Mouse (Mus musculus) mature B cell (primary cell): ENCODE measurements around the gene Chek1.

ENCODE experiments used
- in situ Hi-C: fragments of 300-500 bp; cut with MboI; formaldehyde crosslinking; loops from 2 replicates; pipeline ENCODE4 v1.14.3; 2019

The Chek1 gene

DNA sequence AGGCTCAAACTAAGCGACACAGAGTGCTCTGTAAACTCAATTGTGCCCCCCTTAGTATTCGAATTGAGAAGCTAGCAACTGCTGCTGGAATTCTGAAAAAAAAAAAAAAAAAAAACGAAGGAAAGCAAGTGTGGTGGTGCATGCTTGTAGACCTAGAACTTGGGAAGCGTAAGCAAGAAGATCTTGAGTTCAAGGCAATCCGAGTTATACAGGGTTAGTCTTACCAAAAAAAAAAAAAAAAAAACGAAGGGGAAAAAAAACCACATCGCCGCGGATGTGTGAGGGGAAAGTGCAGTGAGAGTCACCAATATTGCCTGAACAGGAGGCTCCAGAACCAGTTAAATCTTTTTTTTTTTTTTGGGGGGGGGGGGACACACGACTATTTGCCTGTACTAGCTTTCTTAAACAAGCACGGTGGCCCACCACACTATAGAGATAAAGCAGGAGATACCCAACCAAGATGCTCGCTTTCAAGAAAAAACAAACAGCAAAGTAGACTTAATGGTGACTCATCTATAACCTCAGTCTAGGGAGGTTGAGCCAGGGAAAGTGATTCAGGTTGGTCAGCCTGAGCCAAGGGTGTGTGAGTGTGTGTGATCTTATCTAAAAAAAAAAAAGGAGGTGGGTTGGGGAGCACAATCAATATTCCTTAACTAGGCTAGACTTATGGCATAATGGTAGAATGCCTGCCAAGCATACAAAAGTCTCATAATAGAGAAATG, at the start of gene Chek1:
Chek1 (minus strand) TSS at position 32 of the 722 bp plus-strand sequence.
- in situ Hi-C loops, result loop anchor here (25.0 kb wide), 1 partner anchor 1165 kb away; the partner anchor contains the start of genes Ddx25, Hyls1, Pate2 and Pus3

DNA sequence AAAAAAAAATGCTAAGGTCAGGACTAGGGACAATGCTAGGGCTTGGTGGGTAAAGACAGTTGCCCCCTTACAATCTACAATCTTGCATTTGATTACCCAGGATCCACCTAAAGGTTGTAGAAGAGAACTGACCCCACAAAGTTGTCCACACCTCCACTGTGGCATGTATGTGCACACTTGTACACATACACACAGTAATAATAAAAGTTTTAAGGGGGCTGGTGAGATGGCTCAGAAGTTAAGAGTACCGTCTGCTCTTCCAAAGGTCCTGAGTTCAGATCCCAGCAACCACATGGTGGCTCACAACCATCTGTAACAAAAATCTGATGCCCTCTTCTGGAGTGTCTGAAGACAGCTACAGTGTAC, 42.2 kb upstream of the Chek1 start:
- in situ Hi-C loops, result loop anchor here (25.0 kb wide), 1 partner anchor 443 kb away; the partner anchor contains the start of gene Tmem218

- in situ Hi-C loops, result loop anchor here (25.0 kb wide), 1 partner anchor 444 kb away; the partner anchor contains the start of gene Tmem218
These were observed 41.5 kb upstream of the Chek1 start for GRCm38 (mm10) chr9:36768156-36769047.

DNA sequence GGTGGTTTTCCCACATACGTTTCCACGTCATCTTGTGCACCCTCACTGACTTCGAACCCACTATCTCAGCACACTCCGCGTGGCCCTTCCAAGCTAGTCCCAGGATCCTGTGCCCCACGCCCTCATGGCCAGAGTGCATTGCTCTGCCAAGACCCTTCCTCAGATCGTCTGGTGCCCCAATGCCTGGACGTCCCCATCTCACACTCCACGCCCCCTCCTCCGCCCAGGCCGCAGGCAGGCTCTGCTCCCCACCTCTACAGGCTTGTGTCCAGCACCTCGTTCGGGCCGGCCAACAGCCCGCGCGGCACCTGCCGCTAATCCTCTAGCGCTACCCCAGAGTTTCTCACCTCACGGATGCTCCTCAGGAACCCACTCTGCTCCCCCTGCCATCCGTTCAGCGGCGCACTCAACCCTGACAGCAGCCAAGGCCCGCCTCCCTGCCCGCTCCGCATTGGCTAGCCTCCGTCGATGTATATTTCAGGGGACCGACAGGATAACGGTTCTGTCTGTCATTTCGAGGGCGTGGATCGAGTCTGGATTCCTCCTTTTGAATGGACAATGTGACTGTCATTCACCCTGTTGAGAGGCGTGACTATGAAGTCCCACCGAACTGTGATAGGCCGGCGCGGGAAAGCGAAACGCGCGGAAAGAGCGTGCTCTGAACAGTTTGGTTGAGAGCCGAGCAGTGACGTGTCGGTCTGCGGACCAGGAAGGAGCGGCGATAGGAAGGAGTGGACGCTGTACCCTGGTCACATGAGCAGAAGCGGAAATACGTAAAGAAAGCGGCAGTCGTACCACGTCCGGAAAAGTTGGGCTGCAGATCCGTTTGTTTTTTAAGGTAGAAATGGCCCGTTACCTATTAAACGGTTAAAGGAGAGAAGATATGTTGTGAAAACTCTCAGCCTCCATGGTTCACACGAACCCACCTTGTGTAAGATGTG, 40.6 kb upstream of the Chek1 start, which contains the start of gene Stt3a:
Stt3a (minus strand) TSS at position 477 of the 941 bp plus-strand sequence.
- in situ Hi-C loops, result loop anchor here (25.0 kb wide), 1 partner anchor 445 kb away; the partner anchor contains the start of gene Tmem218

- in situ Hi-C loops, result loop anchor here (25.0 kb wide), 1 partner anchor 448 kb away; the partner anchor contains the start of gene Tmem218
These were observed 37.5 kb upstream of the Chek1 start for GRCm38 (mm10) chr9:36764378-36764777.

- in situ Hi-C loops, result loop anchor here (25.0 kb wide), 1 partner anchor 1164 kb away; the partner anchor contains the start of genes Ddx25, Hyls1, Pate2 and Pus3
These were observed 483 bp downstream of the Chek1 start for GRCm38 (mm10) chr9:36726131-36727033.

DNA sequence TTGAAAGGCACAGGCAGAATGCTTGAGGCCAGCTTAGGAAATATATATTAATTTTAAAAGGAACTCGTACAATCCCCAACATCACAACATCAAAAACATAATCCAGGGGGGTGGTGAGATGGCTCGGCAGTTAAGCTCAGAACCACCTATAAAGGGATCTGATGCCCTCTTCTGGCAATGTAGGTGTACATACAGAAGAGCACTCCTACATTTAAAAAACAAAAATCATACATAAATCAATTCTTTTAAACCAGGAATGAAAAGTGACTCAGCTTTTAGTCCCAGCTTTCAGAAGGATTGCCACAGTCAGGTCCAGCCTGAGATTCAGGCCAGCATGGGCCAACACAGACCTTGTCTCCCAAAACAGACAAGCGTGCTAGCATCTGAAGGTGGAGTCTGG, 10.2 kb downstream of the Chek1 start:
- in situ Hi-C loops, result no loop called here

GRCm38 (mm10) chr9:36707304-36707703, 19.6 kb downstream of the Chek1 start:
- in situ Hi-C loops, result no loop called here

DNA sequence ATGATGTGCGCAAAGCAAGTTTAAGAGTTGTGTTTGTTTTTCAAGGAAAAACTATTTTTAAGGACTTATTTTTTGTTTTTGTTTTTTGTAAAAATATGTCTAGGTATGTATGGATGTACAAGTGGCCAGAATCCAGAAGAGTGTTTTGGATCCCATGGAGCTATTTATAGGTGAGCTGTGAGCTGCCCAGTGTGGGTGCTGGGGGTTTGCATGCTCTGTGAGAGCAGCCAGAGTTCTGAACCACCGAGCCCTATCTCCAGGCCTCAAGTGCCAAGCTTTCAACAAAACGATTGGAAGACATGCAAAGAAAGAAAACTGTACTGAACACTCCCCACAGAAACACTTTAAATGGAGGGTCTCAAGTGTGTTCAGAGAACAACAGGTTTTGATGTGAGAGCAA, 20.9 kb downstream of the Chek1 start:
- in situ Hi-C loops, result no loop called here

GRCm38 (mm10) chr9:36694276-36694675, 32.6 kb downstream of the Chek1 start:
- in situ Hi-C loops, result no loop called here

GRCm38 (mm10) chr9:36692920-36693319, 33.9 kb downstream of the Chek1 start, which contains the start of gene Acrv1:
TSS of gene Acrv1 (plus strand) at chr9:36693220.
- in situ Hi-C loops, result no loop called here

GRCm38 (mm10) chr9:36687329-36687728, 39.5 kb downstream of the Chek1 start:
- in situ Hi-C loops, result no loop called here

- in situ Hi-C loops, result no loop called here
These were observed 45.4 kb downstream of the Chek1 start for GRCm38 (mm10) chr9:36681424-36681823.
